Mouse (Mus musculus) common myeloid progenitor, adult 5-6 weeks (primary cell): ENCODE data around the gene Psme4. TPM values are rescaled to one million over a fixed set of nuclear protein-coding genes. Genes with fewer than 3 reads are reported as not detected.

Experiments used
- ATAC-seq: replicated peaks from 2 replicates; pipeline ENCODE4 v1.8.0; 2016; ENCODE audit warnings: low read depth, mild to moderate bottlenecking, moderate TSS enrichment, inconsistent platforms; ENCODE audit not compliant: poor library complexity, severe bottlenecking
- total RNA-seq: library from RNA; stranded (forward); fragments of 200-1000, 187-1606 nt; gene quantifications from 2 replicates; pipeline ENCODE4 v1.2.3, GENCODE M21; 2017

The Psme4 gene
- total RNA-seq, 1 experiment from 2014 or later = 54.2 TPM

DNA sequence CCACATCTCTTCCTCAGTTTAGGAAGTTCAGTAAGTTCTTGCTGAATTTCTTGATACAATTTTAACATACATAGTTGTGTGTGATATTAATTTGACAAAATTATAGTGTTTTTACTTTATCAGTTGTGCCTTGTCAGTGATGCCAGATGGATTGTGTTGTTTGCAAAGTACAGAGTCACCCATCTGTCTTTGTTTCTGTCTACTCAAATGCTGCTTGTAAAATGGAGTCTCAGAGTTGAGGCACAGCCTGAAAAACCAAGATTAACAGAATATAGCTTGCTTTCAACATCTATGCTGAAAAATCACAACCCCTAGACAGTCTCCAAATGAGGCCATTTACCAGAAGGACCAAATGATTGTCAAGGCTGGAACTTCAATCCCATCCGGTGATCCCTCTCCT, 157.0 kb downstream of the Psme4 start:
- no peak for ATAC-seq

Other genes starting within 250 kb of the Psme4 start
- gene Acyp2, start 122.1 kb upstream of the Psme4 start, total RNA-seq = 2.1 and 12.3 TPM in 2 replicates
- not detected in 2 replicates for gene Gpr75, start 113.6 kb downstream of the Psme4 start, total RNA-seq
- 12.9 and 17.5 TPM in 2 replicates for gene Asb3, start 113.7 kb downstream of the Psme4 start, total RNA-seq
- 41.2 and 43.9 TPM in 2 replicates for gene Erlec1, start 182.6 kb downstream of the Psme4 start, total RNA-seq
- gene Chac2, start 214.6 kb downstream of the Psme4 start, total RNA-seq = 19.2 and 22.8 TPM in 2 replicates